Mouse (Mus musculus): Measurements from ENCODE around the gene Msl1.

Msl1 gene

GRCm38 (mm10) chr11:98795015-98795713, at the start of gene Msl1:
Msl1 (plus strand) TSS chr11:98795516.
- peak; percentile 89 for DNase-seq (ENCODE audit: low spot score)

- DNase-seq (ENCODE audit: low spot score), result no peak
These were observed 49.1 kb upstream of the Msl1 start for GRCm38 (mm10) chr11:98745932-98746853.

DNA sequence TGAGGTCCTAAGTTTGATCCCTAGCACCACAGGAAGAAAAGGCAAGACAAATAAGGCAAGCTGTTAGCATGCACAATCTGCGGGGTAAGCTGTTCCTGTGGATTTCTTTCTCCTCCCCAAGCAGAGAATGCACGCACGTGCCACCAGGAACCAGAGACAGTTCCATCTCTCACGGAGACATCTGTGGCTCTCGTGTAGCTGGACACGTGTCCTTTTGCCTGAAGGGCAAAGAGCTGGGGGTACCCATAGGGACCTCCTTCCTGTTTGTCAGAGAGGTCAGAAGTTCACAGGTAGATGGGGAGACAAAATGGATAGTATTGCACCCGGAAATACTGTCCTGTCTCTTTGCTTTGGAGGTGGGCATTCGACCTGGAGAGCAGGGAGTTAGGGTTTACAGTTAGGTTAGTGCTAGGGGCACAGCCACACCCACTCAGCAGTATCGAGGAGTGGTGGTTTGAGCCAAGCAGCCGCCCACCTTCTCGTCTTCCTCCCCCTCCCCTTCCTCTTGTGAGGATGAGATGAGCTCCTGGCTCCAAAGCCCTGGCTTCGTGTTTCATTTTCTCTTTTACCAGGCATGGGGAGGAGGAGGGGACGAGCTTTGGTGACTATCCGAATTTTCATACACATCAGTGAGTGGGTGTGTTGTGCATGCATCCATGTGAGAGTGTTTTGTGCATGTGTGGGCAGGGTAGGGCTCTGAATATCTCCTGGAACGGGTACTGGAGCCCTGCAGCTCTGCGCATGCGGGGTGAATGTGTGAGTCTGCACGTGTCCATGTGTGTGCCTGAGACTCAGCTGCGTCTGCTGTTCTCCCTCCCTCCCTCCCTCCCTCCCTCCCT, 48.2 kb upstream of the Msl1 start:
- DNase-seq (ENCODE audit: low spot score), result no peak

- no peak for DNase-seq (ENCODE audit: low spot score)
These were observed 47.4 kb upstream of the Msl1 start for GRCm38 (mm10) chr11:98747804-98748505.

DNA sequence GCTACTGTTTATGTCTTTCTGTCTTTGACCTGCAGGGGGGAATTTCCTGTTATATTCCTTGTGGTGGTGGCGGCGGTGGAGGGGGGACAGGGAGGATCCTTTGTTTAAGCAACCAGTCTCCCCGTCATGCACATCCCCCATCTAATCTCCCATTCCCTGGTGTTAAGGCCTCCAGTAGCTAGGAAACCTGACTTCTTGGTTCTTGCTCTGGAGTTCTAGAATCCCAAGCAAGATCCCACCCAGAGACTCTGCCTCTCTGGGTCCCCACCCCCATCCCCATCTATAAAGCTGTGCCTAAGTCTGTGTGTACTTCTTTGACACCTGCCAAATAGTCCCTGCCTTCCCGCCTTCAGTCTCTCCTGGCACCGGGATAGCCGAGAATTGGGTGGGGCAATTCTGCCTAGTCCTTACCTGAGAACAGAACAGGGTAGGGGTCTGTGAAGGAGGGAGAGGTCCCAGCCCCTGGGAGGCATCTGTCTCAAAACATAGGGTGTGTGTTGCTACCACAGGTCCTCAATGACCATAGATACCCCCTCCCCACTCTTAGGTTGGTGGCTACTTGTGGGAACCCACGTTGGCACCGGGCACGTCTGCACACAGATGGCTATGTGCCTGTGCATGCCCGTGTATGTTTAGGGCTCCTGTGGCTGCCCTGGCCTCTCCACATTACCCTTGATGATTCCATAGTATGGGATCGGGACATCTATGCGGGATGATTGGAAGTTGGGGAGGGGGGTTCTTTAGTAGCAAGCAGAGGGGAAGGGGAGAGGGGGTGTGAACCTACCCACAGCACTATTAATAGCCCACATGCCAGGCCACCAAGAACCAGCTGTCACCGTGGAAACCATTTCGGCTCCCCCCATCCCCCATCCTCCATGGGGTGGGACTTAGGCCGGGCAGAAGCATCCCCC, 46.6 kb upstream of the Msl1 start:
- DNase-seq (ENCODE audit: low spot score), result no peak

DNA sequence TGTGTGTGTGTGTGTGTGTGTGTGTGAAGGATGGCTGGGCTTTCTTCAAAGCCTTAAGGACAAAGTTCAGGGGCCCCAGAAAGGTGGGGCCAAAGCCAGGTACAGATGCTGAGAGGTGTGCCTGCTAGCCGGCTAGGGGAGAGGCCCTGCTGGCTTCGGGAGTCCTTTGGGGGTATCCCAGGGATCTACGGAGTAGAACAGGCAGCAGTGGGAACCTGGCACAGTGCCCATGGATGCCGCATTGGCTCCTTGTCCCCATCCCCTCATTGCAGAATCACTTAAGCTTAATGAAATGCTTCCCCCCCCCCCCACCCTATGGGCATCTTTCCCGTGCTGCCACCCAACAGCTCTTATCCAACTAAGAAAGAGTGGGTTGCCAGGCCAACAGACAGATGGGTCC, 45.6 kb upstream of the Msl1 start:
- no peak for DNase-seq (ENCODE audit: low spot score)

- no peak for DNase-seq (ENCODE audit: low spot score)
These were observed 44.7 kb upstream of the Msl1 start for GRCm38 (mm10) chr11:98750351-98751201.

GRCm38 (mm10) chr11:98751221-98751782, 44.0 kb upstream of the Msl1 start:
- no peak for DNase-seq (ENCODE audit: low spot score)

DNA sequence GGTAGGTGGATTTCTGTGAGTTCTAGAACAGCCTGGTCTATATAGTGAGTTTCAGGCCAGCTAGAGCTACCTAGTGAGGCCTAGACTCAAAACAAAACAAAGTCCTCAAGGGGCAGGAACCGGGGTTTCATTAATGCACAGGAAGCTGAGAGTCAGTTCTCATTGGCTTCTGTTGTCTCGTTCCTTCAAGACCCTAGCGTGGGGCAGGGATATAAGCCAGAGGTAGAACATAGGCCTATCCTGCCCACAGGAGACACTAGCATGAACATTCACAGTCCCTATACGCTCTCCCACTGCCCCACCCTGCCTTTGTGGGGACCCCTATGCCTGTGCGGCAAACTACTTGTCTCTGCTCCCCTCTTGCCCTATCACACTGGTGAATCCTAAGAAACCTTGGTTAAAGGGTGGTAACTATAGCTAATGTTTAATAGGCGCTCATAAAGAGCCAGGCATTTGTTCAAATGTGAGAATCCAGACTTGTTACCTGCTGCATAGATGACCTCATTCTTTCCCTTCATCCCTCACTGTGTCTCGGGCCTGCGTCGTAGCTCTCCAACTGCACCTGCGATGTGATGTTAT, 42.7 kb upstream of the Msl1 start:
- DNase-seq (ENCODE audit: low spot score), result no peak

DNA sequence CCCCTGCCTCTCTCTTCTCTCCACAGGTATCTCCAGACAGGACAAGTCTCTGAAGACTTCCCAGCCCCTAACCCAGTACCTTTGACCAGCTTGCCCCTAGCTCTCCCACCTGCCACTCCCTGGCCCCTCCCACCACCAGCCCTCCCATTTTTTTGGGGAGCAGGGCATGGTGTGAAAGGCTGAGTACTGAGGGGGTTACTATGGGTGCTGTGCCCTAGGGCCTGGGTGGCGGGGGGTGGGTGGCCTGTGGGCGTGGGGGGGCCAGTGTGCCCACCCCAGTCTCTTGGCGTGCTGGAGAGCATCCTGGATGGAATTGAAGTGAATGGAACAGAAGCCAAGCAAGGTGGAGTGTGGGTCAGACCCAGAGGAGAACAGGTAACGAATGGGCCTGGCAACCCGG, 42.1 kb upstream of the Msl1 start:
- no peak for DNase-seq (ENCODE audit: low spot score)

DNA sequence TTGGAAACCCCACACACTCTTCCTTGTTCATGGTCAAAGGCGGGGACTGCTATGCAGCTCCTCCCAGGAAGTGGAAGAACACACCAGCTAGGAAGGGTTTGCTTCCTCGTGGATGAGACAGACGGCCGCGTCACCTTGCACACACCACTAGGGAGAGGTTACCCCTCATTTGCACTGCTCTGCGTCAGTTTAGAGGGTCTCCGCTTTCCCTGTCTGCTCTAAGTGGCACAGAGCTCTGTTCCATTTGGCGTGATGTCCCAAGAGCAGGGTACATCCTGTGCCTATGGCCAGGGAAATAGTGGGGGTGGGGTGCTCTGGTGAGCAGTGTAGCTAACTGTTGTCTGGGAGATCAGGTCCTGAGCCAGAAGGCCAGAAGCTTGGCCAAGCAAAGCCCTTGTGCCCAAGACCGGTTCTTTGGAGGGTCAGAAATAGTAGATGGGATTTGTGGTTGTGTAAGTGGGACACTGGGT, 41.1 kb upstream of the Msl1 start:
- no peak for DNase-seq (ENCODE audit: low spot score)

GRCm38 (mm10) chr11:98754621-98755181, 40.6 kb upstream of the Msl1 start:
- DNase-seq (ENCODE audit: low spot score), result no peak

DNA sequence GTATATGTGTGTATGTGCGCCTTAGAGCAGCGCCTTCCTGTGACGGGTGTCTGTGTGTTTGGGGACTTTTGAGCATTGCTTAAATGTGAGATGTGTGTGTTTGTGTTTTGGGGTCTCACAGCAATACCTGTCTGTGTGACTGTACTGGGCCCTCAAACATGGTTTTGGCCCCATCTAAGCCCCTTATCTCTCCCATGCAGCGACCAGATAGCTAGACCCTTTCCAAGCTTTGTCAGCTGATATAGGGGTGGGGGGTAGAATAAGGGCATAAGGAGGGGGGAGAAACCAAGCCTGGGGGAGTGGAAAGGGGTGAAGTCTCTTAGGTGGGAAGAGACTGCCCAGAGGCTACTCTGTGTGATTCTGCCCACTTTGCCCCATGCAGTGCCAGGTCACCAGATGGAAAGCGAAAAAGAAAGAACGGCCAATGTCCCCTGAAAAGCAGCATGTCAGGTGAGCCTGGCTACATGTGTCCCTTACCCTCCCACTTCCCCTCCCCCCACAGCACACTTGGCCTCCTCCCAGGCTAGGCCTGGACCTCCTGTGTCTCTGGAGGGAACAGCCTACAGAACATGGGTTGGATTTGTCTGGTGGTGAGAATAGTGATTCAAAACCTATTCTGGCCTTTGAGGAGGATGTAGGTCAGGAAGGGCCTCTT, 39.5 kb upstream of the Msl1 start:
- no peak for DNase-seq (ENCODE audit: low spot score)

DNA sequence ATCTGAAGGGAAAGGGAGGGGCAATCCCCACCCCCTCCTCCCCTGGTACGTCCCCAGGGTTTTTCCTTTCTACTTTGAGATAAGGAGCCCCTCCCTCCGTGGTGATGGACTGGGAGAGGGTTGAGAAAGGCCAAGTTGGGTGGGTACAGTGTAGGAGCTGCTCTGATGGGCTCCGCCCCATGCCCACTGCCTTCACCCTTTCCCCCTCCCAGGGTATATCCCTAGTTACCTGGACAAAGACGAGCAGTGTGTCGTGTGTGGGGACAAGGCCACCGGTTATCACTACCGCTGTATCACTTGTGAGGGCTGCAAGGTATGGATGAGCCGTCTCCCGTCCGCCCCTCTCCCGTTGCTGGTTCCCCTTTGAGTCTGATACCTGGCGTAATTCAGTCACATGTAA, 38.6 kb upstream of the Msl1 start:
- no peak for DNase-seq (ENCODE audit: low spot score)

GRCm38 (mm10) chr11:98761939-98762338, 33.4 kb upstream of the Msl1 start:
- DNase-seq (ENCODE audit: low spot score), result no peak

DNA sequence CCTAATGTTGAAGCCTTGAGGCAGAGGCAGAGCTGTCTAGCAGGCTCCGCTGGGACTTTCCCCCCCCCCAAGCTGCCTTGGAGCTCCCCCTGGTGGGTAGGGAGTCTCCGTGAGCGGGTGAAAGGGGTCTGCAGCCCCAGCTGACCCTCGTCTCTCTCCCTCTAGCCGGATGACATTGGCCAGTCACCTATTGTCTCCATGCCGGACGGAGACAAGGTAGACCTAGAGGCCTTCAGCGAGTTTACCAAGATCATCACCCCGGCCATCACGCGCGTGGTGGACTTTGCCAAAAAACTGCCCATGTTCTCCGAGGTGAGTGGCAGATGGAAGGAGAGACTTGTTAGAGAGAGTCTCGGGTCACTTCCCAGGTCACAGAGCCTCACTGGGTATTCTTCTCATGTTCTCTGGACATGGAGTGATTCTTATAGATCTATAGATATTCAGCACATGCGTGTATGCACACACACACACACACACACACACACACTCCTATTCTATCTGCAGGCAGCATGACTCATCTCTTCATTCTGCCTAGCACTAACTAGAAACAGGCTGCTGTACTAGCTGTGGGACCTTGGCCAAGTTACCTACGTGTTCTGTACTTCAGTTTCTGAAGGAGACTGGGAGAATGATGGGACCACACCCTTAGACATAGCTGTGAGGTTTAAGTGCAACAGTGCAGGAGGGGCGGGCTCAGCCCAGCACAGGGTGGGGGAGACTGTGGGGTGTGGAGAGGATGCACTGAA, 32.4 kb upstream of the Msl1 start:
- DNase-seq (ENCODE audit: low spot score), result no peak

DNA sequence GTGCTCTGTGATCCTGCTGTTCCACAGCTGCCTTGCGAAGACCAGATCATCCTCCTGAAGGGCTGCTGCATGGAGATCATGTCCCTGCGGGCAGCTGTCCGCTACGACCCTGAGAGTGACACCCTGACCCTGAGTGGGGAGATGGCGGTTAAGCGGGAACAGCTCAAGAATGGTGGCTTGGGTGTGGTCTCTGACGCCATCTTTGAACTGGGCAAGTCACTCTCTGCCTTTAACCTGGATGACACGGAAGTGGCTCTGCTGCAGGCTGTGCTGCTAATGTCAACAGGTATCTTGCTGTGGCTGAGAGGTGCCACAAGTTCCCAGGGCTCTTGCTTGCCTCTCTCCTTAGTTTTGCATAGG, 31.8 kb upstream of the Msl1 start:
- DNase-seq (ENCODE audit: low spot score), result no peak

Measured in testis, postnatal 14 days (tissue).